Mouse (Mus musculus) cerebellum, adult 2 months (tissue): ENCODE measurements around the gene Nfkbil1.

ENCODE experiments used
- CTCF ChIP-seq: fragments of 200-500 bp; IDR thresholded peaks from 2 replicates; pipeline ENCODE4 v1.5.1; 2011; ENCODE audit warnings: low read depth, mild to moderate bottlenecking, control low read depth, low read length, moderate library complexity, borderline replicate concordance; ENCODE audit not compliant: insufficient read depth
- POLR2A ChIP-seq: fragments of 200-500 bp; IDR thresholded peaks from 2 replicates; pipeline ENCODE4 v1.6.1; 2011; ENCODE audit warnings: low read length, control low read depth, borderline replicate concordance; ENCODE audit not compliant: insufficient read depth

- no peak for TF ChIP-seq CTCF
- no peak for TF ChIP-seq POLR2A
Measured at GRCm38 (mm10) chr17:35231022-35231421, 4.6 kb downstream of the Nfkbil1 start.
